Mouse (Mus musculus): ENCODE results near the gene Atp6v0e2. TPM values are rescaled to one million over a fixed set of nuclear protein-coding genes. Genes with fewer than 3 reads are reported as not detected.
"Not testable (repeated sequence)": the region's sequence is repeated elsewhere in the genome, so short reads cannot be mapped to it uniquely, and the experiment has no call there.

Gene Atp6v0e2
- polyA plus RNA-seq, 1 experiment from 2014 or later: 248 TPM

- Histone ChIP-seq H3K27ac (ENCODE audit: low read length) (no peak overlapping the region), H3K27me3 (replicated peaks; ENCODE audit: control insufficient read depth, insufficient read depth, low read length) (no peaks in the 10 kb centered on the region), H3K36me3 (ENCODE audit: control insufficient read depth, insufficient read depth) (peaks cover 2% of the 10 kb centered on the region; the same call in 1 of the 2 replicates), H3K4me1 (replicated peaks; ENCODE audit: control insufficient read depth, insufficient read depth, low read length) (peaks cover 8% of the 10 kb centered on the region), H3K9ac (replicated peaks; ENCODE audit: low read depth, low read length) (no peak overlapping the region), H3K4me3 (replicated peaks; ENCODE audit: low read length) (no peak overlapping the region), H3K4me2 (ENCODE audit: low read length) (no peak overlapping the region), H3K9me3 (ENCODE audit: control insufficient read depth, low read length) (no peaks in the 10 kb centered on the region)
- WGBS: 90% methylated on average over 4 of the region's 4 CpGs
- no peak for ATAC-seq
Measured at GRCm38 (mm10) chr6:48508087-48508486, 29.3 kb upstream of the Atp6v0e2 start.

GRCm38 (mm10) chr6:48510426-48510825 lies 27.0 kb upstream of the Atp6v0e2 start:
- H3K9ac ChIP-seq (replicated peaks; ENCODE audit: low read depth, low read length): no peak overlapping the region
- H3K9me3 ChIP-seq (ENCODE audit: control insufficient read depth, low read length): no peaks in the 10 kb centered on the region
- no peak overlapping the region for H3K4me3 ChIP-seq (replicated peaks; ENCODE audit: low read length)
- H3K4me1 ChIP-seq (replicated peaks; ENCODE audit: control insufficient read depth, insufficient read depth, low read length): peaks cover under 1% of the 10 kb centered on the region
- peaks cover 4% of the 10 kb centered on the region; the same call in 1 of the 2 replicates for H3K36me3 ChIP-seq (ENCODE audit: control insufficient read depth, insufficient read depth)
- no peak for ATAC-seq
- H3K27me3 ChIP-seq (replicated peaks; ENCODE audit: control insufficient read depth, insufficient read depth, low read length): no peaks in the 10 kb centered on the region
- 85% methylated on average over 4 of the region's 4 CpGs for WGBS
- H3K27ac ChIP-seq (ENCODE audit: low read length): no peak overlapping the region
- H3K4me2 ChIP-seq (ENCODE audit: low read length): no peak overlapping the region

GRCm38 (mm10) chr6:48511861-48512260 lies 25.6 kb upstream of the Atp6v0e2 start:
- Histone ChIP-seq H3K4me2 (ENCODE audit: low read length) (no peak overlapping the region), H3K36me3 (ENCODE audit: control insufficient read depth, insufficient read depth) (peaks cover 11% of the 10 kb centered on the region; the same call in 1 of the 2 replicates), H3K27me3 (replicated peaks; ENCODE audit: control insufficient read depth, insufficient read depth, low read length) (no peaks in the 10 kb centered on the region), H3K4me1 (replicated peaks; ENCODE audit: control insufficient read depth, insufficient read depth, low read length) (no peaks in the 10 kb centered on the region), H3K9ac (replicated peaks; ENCODE audit: low read depth, low read length) (no peak overlapping the region), H3K27ac (ENCODE audit: low read length) (no peak overlapping the region), H3K4me3 (replicated peaks; ENCODE audit: low read length) (no peak overlapping the region), H3K9me3 (ENCODE audit: control insufficient read depth, low read length) (no peaks in the 10 kb centered on the region)
- WGBS: 87% methylated on average over 7 of the region's 7 CpGs
- ATAC-seq: no peak

DNA sequence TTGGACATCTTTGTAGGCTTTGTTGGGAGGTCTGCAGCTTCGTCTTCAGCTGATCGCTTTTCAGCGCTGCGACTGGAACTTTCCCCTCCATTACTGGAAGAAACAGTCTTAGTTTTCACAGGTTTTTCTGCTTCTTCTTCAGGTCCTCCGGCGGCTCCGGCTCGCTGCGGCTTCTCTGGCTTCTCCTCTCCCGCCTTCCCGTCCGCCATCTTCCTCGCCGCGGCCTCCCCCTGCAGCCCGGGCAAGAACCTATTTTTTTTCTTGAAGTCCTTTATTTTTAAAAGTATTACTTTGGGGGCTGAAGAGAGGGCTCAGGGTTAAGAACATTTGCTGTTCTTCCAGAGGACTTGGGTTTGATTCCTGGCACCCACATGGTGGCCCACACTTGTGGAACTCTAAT lies 12.5 kb upstream of the Atp6v0e2 start:
- WGBS: 97% methylated on average over 12 of the region's 16 CpGs
- not testable (repeated sequence) for H3K9me3 ChIP-seq (ENCODE audit: control insufficient read depth, low read length); H3K27ac ChIP-seq (ENCODE audit: low read length); H3K36me3 ChIP-seq (ENCODE audit: control insufficient read depth, insufficient read depth); H3K9ac ChIP-seq (replicated peaks; ENCODE audit: low read depth, low read length); ATAC-seq; H3K4me1 ChIP-seq (replicated peaks; ENCODE audit: control insufficient read depth, insufficient read depth, low read length); H3K4me2 ChIP-seq (ENCODE audit: low read length); H3K27me3 ChIP-seq (replicated peaks; ENCODE audit: control insufficient read depth, insufficient read depth, low read length); H3K4me3 ChIP-seq (replicated peaks; ENCODE audit: low read length)

- Histone ChIP-seq H3K4me2 (ENCODE audit: low read length) (no peak overlapping the region), H3K9ac (replicated peaks; ENCODE audit: low read depth, low read length) (no peak overlapping the region), H3K4me3 (replicated peaks; ENCODE audit: low read length) (no peak overlapping the region), H3K9me3 (ENCODE audit: control insufficient read depth, low read length) (no peaks in the 10 kb centered on the region), H3K27ac (ENCODE audit: low read length) (no peak overlapping the region), H3K36me3 (ENCODE audit: control insufficient read depth, insufficient read depth) (no peaks in the 10 kb centered on the region), H3K27me3 (replicated peaks; ENCODE audit: control insufficient read depth, insufficient read depth, low read length) (no peaks in the 10 kb centered on the region), H3K4me1 (replicated peaks; ENCODE audit: control insufficient read depth, insufficient read depth, low read length) (no peaks in the 10 kb centered on the region)
- WGBS: 79% methylated on average over 9 of the region's 9 CpGs
- no peak for ATAC-seq
Measured at GRCm38 (mm10) chr6:48527901-48528300, 9.5 kb upstream of the Atp6v0e2 start.

DNA sequence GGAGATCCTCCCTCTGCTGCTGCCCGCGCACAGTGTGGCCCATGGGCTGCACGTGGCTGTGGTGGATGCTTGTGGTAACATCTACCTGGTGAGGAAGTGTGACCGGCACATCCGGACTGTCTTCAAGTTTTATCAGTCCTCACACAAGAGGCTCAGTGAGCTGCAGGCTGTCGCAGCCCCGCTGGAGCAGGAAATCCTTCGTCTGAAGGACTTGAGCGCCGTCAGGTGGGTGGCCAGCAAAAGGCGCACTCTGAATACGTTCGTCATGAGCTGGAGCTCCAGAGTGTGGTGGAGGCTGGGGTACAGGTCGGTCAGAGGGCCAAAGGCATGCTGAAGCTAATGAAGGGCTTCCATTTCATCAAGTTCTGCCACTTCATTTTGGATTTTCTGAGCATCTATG lies 8.2 kb upstream of the Atp6v0e2 start:
- no peaks in the 10 kb centered on the region for H3K36me3 ChIP-seq (ENCODE audit: control insufficient read depth, insufficient read depth)
- no peaks in the 10 kb centered on the region for H3K27me3 ChIP-seq (replicated peaks; ENCODE audit: control insufficient read depth, insufficient read depth, low read length)
- H3K9me3 ChIP-seq (ENCODE audit: control insufficient read depth, low read length): no peaks in the 10 kb centered on the region
- H3K9ac ChIP-seq (replicated peaks; ENCODE audit: low read depth, low read length): no peak overlapping the region
- H3K4me3 ChIP-seq (replicated peaks; ENCODE audit: low read length): no peak overlapping the region
- no peak overlapping the region for H3K4me2 ChIP-seq (ENCODE audit: low read length)
- WGBS: 76% methylated on average over 14 of the region's 14 CpGs
- H3K4me1 ChIP-seq (replicated peaks; ENCODE audit: control insufficient read depth, insufficient read depth, low read length): no peaks in the 10 kb centered on the region
- ATAC-seq: no peak
- no peak overlapping the region for H3K27ac ChIP-seq (ENCODE audit: low read length)

DNA sequence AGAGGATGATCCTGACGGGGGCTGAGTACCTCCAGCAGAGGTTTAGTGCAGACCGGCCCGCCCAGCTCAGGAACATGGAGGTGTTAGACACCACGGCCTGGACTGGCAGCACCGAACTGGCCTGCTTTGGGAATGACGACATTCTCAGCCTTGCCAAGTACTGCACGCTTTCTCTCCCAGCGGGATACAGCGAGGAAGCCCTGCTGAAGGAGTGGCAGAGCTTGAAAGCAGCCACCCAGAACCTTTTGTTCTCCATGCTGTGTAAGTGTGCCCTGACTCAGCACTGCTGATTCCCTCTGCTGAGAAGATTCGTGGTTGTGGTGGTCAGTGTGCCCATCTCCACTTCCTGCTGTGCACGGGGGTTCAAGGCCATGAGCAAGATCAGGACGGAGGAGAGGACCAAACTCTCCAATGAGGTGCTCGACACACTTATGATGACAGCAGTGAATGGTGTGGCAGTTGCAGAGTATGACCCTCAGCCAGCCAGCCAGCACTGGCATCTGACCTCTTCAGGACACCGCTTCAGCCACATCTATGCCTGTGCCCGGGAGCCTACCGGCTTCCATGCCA lies 7.5 kb upstream of the Atp6v0e2 start:
- 85% methylated on average over 16 of the region's 16 CpGs for WGBS
- Histone ChIP-seq H3K27me3 (replicated peaks; ENCODE audit: control insufficient read depth, insufficient read depth, low read length) (no peaks in the 10 kb centered on the region), H3K4me3 (replicated peaks; ENCODE audit: low read length) (no peak overlapping the region), H3K4me2 (ENCODE audit: low read length) (no peak overlapping the region), H3K27ac (ENCODE audit: low read length) (no peak overlapping the region), H3K9ac (replicated peaks; ENCODE audit: low read depth, low read length) (no peak overlapping the region), H3K36me3 (ENCODE audit: control insufficient read depth, insufficient read depth) (no peaks in the 10 kb centered on the region), H3K4me1 (replicated peaks; ENCODE audit: control insufficient read depth, insufficient read depth, low read length) (no peaks in the 10 kb centered on the region), H3K9me3 (ENCODE audit: control insufficient read depth, low read length) (no peaks in the 10 kb centered on the region)
- ATAC-seq: no peak

DNA sequence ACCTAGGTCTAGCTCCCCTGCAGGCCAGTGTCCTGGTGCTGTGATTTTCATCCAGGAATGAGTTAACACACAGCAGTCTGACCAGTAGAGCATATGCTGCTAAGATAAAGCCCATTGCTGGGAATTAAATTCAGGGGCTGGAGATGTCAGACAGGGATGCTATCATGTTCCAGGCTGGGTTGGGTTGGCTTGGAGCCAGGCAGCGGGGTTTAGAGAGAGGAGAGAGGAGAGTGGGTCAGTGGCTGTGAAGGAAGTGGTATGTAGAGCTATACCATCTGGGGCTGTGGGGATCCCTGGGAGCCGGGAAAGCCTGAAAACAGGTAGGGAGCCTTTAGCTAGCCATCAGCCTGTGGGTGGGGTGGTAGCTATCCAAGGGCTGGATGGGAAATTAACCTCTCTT lies 6.6 kb upstream of the Atp6v0e2 start:
- Histone ChIP-seq H3K9ac (replicated peaks; ENCODE audit: low read depth, low read length) (no peak overlapping the region), H3K27ac (ENCODE audit: low read length) (no peak overlapping the region), H3K36me3 (ENCODE audit: control insufficient read depth, insufficient read depth) (no peaks in the 10 kb centered on the region), H3K4me2 (ENCODE audit: low read length) (no peak overlapping the region), H3K4me1 (replicated peaks; ENCODE audit: control insufficient read depth, insufficient read depth, low read length) (no peaks in the 10 kb centered on the region), H3K27me3 (replicated peaks; ENCODE audit: control insufficient read depth, insufficient read depth, low read length) (no peaks in the 10 kb centered on the region), H3K4me3 (replicated peaks; ENCODE audit: low read length) (no peak overlapping the region), H3K9me3 (ENCODE audit: control insufficient read depth, low read length) (no peaks in the 10 kb centered on the region)
- WGBS: 81% methylated on average over 2 of the region's 2 CpGs
- no peak for ATAC-seq

- Histone ChIP-seq H3K9ac (replicated peaks; ENCODE audit: low read depth, low read length) (no peak overlapping the region), H3K27ac (ENCODE audit: low read length) (no peak overlapping the region), H3K36me3 (ENCODE audit: control insufficient read depth, insufficient read depth) (no peaks in the 10 kb centered on the region), H3K4me1 (replicated peaks; ENCODE audit: control insufficient read depth, insufficient read depth, low read length) (peaks cover 11% of the 10 kb centered on the region), H3K4me2 (ENCODE audit: low read length) (no peak overlapping the region), H3K4me3 (replicated peaks; ENCODE audit: low read length) (no peak overlapping the region), H3K27me3 (replicated peaks; ENCODE audit: control insufficient read depth, insufficient read depth, low read length) (no peaks in the 10 kb centered on the region), H3K9me3 (ENCODE audit: control insufficient read depth, low read length) (no peaks in the 10 kb centered on the region)
- no peak for ATAC-seq
- WGBS: 88% methylated on average over 2 of the region's 2 CpGs
Measured at GRCm38 (mm10) chr6:48533475-48533874, 3.9 kb upstream of the Atp6v0e2 start.

- H3K27ac ChIP-seq (ENCODE audit: low read length): no peak overlapping the region
- H3K4me3 ChIP-seq (replicated peaks; ENCODE audit: low read length): no peak overlapping the region
- H3K27me3 ChIP-seq (replicated peaks; ENCODE audit: control insufficient read depth, insufficient read depth, low read length): no peaks in the 10 kb centered on the region
- ATAC-seq: no peak
- H3K4me1 ChIP-seq (replicated peaks; ENCODE audit: control insufficient read depth, insufficient read depth, low read length): peaks cover 19% of the 10 kb centered on the region
- H3K9ac ChIP-seq (replicated peaks; ENCODE audit: low read depth, low read length): no peak overlapping the region
- no peaks in the 10 kb centered on the region for H3K9me3 ChIP-seq (ENCODE audit: control insufficient read depth, low read length)
- no peaks in the 10 kb centered on the region; the same call in 1 of the 2 replicates for H3K36me3 ChIP-seq (ENCODE audit: control insufficient read depth, insufficient read depth)
- WGBS: 76% methylated on average over 8 of the region's 8 CpGs
- H3K4me2 ChIP-seq (ENCODE audit: low read length): no peak overlapping the region
Measured at GRCm38 (mm10) chr6:48534913-48535312, 2.5 kb upstream of the Atp6v0e2 start.
